Mouse (Mus musculus) fibroblast of lung, adult 2 months (primary cell): ENCODE measurements around the gene Tmem121.
"Not testable (repeated sequence)": the region's sequence is repeated elsewhere in the genome, so short reads cannot be mapped to it uniquely, and the experiment has no call there.

Experiments
- DNase-seq: peaks from one replicate; pipeline ENCODE4 v3.0.0-alpha.2; 2011; ENCODE audit warnings: low read depth

The Tmem121 gene

DNA sequence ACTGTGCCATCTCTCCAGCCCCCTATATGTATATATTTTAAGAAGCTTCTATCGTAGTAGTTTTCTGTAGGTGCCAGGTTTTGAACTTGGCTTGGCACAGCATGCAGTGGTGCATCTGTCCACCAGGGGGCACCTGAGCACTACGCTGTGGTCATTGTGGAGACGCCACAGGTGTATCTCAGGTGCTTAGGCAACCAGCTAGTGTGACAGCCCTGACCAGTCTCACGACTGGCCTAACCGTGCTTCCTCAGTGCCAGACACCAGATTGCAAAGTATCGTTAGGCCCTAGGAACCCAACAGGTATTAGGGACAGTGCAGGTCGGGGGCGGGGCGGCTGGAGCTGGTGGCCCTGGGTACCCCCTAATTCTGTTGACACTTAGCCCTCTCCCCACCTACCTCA is 35.6 kb downstream of the Tmem121 start:
- DNase-seq = no peak

DNA sequence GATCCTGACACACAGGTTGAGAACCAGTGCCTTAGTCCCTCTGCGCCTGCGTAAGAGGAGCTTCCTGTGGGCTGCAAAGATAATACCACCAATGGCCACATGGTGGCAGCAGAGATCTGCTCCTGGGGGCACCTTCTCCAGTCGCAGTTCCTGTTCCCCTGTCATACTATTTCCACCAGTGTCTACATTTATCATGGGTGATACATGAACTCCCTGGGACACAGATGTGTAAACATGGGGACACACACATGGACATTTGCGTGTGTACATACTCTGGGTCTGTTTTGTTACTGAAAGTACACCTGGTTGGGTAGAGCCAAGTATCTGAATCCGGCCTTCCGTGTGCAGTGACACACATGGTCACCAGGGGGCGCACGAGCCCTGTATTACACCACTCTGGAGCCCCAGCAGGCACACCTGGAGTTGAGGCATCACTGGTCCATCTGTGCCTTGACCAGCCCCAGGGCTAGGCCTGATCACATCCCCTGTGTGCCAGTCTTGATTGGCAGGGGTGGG is 36.4 kb downstream of the Tmem121 start:
- peak; percentile 60 for DNase-seq

DNA sequence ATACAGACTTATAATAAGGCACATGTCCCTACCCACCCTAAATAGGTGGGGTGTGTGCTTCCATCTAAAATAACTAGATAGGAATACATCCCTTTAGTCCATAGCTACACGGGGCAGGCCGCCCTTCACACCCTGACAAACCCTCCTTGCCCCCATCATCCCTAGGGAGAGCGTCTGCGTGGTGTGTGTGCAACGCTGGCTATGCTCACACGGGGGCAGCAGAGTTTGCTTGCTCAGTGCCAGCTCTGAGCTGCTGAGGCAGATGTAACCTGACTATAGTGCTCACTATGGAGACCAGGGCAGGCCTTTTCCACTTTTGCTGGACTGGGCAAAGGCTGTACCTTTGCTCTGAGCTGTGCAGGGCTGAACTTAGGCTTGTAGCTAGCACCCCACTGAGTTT is 37.0 kb downstream of the Tmem121 start:
- no peak for DNase-seq

DNA sequence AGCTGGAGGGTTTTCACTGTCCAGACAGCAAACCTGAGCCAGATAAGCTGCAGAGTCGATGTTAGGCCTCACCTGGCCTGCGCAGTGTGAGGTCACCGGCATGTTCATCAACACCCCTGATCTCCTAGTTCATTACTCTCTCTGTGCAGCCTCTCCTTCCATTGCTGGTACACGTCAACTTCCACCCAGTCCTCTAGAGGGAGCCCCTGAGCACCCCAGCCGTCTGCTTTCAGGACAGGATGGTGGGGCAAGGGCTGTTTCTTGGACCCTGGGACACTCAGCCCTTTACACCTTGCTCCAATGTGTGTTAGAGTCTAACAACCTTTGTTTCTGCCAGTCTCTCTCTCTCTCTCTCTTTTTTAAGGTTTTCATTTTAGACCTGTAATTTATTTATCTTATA is 38.5 kb downstream of the Tmem121 start:
- DNase-seq = no peak

DNA sequence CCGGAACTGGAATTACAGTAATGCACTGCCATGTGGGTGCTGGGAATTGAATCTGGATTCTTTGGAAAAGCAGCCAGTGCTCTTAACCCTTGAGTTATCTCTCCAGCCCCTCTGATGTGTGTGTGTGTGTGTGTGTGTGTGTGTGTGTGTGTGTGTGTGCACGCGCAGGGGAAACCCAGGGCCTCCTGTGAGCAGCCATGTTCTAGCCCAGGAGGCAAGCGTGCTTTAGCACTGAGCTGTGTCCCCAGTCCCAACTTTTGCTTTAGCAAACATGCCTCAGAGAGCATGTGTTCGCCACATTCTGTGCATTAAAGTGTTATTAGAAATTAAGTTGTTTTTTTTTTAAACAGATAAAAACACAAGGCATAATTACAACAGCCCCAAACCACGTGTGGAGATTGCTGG is 39.0 kb downstream of the Tmem121 start:
- DNase-seq = no peak

DNA sequence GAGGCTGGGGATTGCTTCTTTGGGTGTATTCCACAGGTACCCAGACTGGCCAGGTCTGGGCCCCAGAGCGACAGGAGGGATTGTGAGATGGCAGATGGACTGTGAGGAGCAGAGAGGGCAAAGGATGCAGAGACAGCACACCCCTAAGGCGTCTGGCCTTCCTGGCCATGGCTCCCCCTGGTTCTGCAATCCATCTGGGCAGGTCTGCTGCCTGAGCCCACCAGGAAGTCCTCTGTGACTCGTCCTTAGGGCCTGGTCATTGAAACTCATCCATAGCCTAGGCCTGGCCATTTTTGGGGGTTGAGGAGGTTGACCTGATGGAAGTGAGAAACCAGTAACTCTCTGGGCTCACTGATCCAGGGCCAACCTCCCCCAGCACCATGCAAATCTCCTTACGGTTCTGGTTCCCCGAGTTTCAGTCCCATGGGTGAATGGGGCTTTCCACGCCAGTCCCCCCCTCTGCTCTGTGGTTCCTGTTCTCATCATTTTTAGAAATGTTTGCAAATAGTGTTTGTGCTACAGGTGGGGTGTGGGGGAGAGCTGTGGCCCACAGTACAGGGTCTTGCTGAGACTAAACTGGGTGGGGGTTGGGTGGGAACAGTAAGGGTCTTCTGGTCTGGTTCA is 42.4 kb downstream of the Tmem121 start:
- DNase-seq = no peak

DNA sequence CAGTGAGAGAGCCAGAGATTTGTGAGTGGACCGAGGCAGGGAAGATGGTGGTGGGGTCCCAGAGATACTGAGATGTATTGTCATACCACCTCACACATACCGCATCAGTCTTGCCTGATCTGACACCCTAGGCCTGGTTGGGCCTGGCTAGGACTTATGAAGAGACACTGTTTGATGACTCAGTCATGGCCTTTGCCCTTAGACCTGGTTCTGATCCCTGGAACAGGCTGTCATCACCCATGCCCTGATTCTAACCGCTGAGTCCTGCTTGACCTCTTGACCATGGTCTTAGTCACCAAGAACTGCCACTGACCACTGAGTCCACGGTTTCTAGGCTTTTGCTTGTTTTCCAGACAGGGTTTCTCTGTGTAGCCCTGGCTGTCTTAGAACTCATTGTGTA is 45.0 kb downstream of the Tmem121 start:
- DNase-seq = no peak

DNA sequence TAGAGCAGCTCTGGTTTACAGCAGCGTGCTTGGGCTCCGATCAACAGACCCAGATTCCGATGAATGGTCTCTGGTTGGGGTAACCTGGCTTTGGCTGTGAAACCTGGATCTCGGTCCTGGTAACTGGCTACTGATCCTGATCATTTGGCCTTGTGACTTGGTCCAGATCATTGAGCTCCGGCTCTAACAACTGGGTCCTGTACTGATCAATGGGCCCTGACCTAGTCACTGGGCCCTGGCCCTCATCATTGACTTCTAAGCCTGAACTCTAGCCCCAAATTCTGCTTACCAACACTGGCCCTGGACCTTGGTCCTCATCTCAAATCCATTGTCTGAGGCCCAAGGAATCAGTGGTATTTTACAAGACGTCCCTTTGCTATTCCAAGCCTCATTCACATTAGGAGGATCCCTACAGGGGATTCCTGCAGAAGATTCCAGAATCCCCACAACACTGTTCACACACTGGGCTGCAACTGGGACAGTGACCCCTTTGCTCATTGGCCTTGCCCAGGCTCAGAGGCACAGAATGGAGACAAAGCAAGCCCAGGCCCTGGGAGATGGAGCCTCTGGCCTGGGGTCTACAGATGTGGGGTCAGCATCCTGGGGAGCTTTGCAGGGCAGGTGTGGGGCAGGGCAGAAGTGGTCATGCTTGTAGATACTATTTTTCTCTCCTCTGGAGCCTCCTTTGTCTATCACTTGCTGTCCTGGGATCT is 46.0 kb downstream of the Tmem121 start:
- not testable (repeated sequence) for DNase-seq

DNA sequence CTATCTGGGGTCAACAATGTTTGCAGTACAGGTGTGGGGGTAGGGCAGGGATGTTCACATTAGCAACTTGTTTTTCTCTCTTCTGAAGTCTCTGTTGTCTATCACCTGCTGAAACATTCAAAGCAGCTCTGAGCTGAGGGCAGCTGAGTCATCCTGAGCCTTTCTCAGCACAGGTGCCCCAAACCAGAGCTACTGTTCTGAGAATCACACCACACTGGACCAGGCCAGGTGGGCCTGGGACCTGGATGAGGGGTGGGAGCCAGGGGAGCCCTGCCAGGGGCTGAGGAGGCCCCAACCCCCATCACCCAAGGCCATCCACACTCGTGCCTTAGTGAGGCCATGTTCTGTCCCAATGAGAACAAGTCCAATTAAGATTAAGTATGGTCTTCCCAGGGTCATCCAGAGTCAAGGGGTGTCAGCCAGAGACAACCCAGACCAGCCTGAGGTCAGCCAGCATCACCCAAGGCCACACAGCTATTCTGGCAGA is 46.6 kb downstream of the Tmem121 start:
- not testable (repeated sequence) for DNase-seq
